Mouse (Mus musculus) adrenal gland, adult 8-10 months (tissue): ENCODE measurements around the gene Slc26a11. TPM values are rescaled to one million over a fixed set of nuclear protein-coding genes. Genes with fewer than 3 reads are reported as not detected.

Experiments
- DNase-seq: peaks from one replicate; pipeline ENCODE4 v3.0.0; 2022
- total RNA-seq, 4 experiments: library from RNA; stranded (reverse); gene quantifications; 2 replicates each; pipeline ENCODE4 v1.2.4; 2022

Slc26a11 gene
- 10 to 100 TPM in 2 of 4 experiments, 1 to 10 TPM in 2; 9.0 to 10.2 (median 9.9) TPM for total RNA-seq

DNA sequence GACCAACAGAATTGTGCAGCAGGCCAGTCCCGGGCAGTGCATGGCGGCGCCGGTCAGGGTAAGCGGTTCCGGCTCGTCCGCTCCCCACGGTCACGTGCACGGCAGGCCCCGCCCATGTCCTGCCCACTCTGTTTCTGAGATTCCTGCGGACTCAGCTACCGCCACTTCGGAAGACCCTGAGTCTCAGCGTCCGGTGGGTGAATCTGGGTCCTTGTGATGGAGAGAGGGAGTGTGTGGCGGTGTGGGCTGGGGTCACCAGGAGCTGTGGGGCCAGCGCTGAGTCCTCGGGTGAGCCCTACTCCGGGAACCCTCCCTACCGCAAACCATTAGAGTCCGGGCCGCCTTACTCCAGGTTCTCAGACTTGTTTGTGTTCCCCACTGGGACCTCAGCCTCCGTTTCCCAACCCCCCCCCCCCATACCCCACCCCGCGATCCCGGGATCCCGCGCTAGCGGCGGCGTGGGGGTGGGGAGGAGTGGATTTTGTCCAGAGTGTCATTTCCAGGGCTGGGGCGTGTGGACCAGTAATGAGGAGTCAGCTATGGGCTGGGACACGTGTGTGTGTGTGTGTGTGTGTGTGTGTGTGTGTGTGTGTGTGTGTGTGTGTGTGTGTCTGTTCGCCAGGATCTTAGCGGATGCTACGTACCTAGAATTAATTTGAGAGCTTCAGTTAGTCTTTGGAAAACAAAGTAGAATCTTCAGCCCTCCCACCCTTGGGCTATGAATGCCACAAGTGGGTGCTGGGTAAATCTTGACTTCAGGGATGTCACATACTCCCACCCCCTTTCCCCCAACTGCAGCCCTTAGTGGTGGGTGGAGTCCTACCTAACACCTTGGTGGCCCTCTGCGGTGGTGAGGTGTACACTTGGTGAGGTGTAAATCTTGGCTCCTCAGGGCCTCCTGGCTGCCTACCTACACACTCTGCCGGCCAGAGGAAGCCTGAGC is at the start of gene Slc26a11, which contains the start of gene Sgsh:
Gene Slc26a11, plus strand, starts transcription at position 115 of the 943 bp plus-strand sequence.
Gene Sgsh, minus strand, starts transcription at position 94 of the 943 bp plus-strand sequence.
- peak; percentile 85 for DNase-seq

DNA sequence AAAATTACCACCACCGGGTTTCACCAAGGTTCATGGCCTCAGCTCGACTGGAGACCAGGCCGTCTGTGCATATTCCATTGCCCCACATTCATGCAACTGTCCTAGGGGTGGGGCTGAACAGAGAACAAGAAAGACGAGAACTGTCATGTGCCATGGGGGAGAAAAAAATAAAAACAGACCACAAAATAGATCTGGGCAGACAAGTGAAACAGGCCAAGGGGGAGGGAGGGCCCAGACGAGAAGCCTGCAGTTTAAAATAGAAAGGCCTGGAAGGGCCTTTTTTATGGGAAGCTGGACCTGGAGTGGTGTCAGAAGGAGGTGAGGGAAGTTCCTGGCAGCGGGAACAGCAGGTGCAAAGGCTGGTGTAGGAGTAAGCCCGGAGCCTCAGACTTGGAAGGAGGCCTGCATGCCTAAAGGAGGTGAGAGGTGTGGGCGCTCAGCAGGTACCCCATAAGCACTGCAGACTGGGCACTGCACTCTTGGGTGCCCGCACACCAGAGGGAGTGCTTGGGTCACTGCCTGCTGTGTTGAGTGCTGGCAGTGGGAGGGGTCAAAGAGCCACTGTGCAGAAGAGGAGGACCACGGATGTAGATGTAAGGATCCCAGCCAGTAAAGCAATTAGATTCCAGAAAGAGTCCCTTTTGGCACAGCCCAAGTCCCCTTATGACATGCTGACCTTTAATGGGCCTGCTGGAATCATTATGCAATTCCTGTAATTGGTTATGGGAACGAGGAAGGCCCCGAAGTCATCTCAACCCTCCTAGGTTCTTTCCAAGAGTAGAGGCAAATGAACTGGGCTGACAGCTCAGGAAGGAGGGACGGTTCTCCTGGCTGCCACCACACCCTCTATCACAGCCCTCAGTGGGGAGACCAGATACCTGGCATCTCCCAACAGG is 48.3 kb upstream of the Slc26a11 start:
- no peak for DNase-seq

GRCm38 (mm10) chr11:119307658-119307867 is 47.8 kb upstream of the Slc26a11 start, which contains the start of gene Card14:
Gene Card14, plus strand, starts transcription at chr11:119307768.
- no peak for DNase-seq

- DNase-seq = no peak
Measured at GRCm38 (mm10) chr11:119307916-119308315, 47.4 kb upstream of the Slc26a11 start.

DNA sequence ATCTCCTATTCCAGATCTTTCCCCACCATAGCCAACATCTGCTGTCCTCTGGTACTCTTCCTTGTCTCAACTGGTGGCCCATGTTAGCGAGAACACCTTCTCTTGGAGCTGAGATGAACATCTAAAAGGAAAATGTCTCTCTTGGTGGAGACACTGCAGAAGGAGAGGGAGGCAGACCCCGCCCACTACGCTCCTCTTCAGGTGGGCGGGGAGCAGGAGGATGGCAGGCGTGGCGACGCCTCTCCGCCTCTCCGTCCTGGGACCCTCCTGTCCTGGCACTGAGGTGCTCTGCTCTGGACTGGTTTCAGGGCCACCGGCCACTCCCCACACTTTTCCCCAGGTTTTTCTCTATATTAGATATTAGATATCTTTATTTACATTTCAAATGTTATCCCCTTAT is 44.7 kb upstream of the Slc26a11 start:
- DNase-seq = no peak

DNA sequence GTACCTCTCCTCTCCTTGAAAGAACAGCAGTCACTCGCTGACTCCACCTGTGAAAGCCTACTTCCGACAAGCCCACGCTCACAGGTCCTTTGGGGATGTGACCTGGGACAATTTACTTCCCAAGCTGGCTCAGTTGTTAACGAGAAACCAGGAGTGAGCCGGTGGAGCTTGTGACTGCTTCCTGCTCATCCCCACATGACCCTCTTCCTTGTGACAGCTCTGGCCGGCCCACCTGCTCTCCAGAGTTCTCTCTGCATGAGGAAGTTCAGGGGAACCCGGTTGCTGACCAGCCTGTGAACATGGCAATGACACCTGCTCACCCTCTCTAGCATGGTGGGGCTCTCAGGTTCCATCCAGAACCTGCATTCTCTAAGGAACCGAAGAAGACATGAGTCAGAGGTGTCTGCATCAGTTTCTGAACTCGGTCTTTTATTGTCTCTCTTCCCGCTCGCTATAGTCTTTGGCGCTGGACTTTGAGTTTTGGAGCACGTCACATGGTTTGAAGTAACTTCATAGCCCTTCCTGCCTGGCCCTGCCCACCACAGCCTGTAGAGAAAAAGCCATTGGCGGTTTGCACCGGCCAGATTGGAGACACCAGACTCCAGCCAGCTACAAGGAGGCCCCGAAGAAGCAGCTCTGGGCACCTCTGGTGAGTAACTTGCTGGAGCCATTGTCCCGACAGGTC is 41.0 kb upstream of the Slc26a11 start:
- DNase-seq = no peak

DNA sequence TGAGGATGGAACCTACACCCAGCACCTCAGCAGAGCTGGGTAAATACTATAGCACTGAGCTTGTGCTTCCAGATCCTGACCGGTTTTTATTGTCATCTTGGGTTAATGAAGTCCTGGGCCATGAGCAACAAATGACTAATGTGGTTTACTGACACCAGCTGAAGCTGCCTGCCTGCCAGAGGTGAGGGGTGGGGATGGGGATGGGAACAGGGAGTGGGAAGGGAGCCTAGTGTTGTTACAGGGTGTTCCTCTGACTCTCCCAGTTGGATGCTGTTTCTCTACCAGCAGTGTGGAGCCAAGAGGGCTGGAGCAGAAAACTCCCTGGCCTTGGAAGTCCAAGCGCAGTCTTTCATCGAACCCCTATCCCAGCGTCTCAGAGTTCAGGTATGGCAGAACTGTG is 38.6 kb upstream of the Slc26a11 start:
- DNase-seq = no peak

DNA sequence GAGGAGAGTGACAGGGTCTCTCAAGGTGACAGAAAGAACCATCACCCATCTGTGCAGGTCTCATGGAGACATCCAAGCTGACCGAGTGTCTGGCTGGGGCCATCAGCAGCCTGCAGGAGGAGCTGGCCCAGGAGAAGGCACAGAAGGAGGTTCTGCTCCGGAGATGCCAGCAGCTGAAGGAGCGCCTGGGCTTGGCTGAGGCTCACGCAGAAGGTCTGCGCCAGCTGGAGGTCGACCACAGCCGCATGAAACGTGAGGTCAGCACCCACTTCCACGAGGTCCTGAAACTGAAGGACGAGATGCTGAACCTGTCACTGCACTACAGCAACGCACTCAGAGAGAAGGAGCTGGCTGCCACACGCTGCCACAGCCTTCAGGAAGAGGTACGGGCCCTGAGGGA is 32.8 kb upstream of the Slc26a11 start:
- no peak for DNase-seq

- no peak for DNase-seq
Measured at GRCm38 (mm10) chr11:119325068-119325467, 30.3 kb upstream of the Slc26a11 start.

- DNase-seq = no peak
Measured at GRCm38 (mm10) chr11:119330592-119330991, 24.8 kb upstream of the Slc26a11 start.

GRCm38 (mm10) chr11:119331970-119332369 is 23.4 kb upstream of the Slc26a11 start:
- no peak for DNase-seq

GRCm38 (mm10) chr11:119338271-119339059 is 16.9 kb upstream of the Slc26a11 start:
- peak; percentile 88 for DNase-seq

DNA sequence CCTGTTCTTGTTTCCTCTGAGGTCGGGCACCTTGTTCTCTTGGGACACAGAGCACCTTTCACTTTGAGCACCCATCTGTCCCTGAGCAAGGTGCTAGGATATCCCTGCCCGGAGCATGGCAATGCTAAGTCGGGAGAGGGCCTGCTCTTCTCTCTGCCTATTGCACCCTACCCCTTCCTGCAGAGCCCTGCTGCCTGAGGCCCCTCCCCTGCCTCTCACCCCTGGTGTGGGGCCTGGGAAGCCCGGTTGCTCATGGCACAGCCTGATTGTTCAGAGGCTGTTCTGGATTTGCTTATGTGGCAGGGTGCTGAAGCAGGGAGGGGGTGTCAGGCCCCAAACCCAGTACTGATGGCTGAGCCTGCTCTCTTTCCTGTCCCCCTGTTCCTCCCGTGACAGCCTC is 16.2 kb upstream of the Slc26a11 start:
- no peak for DNase-seq

DNA sequence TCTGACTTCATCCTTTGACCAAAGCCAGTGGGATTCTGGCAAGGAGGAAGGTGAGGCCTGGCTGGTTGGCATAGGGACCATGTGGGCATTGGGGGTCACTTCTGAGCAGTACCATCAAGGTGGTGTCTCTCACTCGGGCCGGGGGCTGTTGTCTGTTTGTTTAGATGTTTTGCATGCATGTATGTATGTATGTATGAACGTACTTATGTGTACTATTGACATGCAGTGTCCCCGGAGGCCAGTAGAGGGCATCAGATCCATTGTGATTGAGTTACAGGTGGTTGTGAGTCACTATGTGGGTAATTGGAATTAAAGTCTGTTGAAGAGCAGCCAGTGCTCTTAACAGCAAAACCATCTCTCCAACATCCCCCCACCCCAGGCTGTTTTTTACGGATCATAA is 15.7 kb upstream of the Slc26a11 start:
- DNase-seq = peak; percentile 68

DNA sequence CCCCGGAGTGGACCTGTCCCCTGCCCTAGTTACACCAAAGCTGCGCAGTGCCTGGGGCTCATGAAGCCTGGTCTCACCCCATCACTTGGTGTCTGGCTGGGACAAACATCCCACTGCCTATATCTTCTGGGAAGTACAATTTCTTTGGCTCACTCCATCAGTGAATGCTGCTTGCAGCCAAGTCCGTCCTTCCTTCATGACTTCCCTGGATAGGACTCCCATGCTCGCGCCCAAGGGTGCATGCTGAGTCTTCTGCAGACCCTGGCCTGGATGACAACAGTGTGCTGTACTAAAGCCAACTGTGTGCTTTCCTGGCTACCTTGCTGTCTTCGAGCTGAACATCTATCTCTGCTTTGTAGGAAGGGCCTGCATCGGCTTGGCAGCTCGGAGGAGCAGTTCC is 11.2 kb upstream of the Slc26a11 start:
- DNase-seq = no peak

GRCm38 (mm10) chr11:119344865-119345264 is 10.5 kb upstream of the Slc26a11 start:
- no peak for DNase-seq

DNA sequence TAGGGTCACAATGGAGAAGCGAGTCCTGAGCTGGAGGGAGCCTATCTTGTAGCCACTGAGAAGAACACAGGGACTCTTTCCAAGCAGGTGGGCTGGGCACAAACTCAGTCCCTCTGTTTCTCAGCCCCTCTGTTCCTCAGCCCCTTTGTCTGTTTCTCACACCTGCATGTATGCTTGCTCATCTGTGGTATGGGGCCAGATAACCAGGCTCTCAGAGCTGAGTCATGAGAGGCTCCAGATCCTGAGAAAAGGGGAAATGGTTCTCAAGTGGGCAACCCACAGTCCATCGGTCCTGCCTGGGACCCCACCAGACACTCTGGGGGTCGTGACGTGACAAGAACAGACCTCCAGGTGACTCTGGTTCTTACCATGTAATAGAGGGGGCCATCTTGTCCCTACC is 8.2 kb upstream of the Slc26a11 start:
- DNase-seq = no peak

GRCm38 (mm10) chr11:119352113-119352512 is 3.2 kb upstream of the Slc26a11 start:
- DNase-seq = no peak

- no peak for DNase-seq
Measured at GRCm38 (mm10) chr11:119353946-119354345, 1.4 kb upstream of the Slc26a11 start.

- peak; percentile 38 for DNase-seq
Measured at GRCm38 (mm10) chr11:119354798-119355442, 437 bp upstream of the Slc26a11 start.

DNA sequence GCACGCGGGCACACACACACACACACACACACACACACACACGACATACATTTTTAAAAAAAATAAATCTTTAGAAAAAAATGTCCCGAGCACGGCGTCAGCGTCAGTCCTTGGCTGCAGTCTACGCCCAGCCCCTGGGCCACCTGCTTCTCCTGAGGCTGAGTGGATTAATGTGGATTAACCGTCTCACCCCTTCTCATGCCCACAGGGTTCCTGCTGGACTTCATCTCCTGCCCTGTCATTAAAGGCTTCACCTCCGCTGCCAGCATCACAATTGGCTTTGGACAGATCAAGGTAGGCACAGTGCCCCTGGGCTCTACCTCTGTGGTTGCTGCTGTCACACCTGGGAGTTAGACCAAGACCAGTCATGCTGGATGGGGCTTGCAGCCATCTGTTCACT is 3.7 kb downstream of the Slc26a11 start:
- no peak for DNase-seq
